Mouse (Mus musculus): Measurements from ENCODE around the gene Epb41l2. TPM values are rescaled to one million over a fixed set of nuclear protein-coding genes. Genes with fewer than 3 reads are reported as not detected.

The Epb41l2 gene
- total RNA-seq, 2 experiments from 2014 or later: 19.1 to 28.2 TPM

DNA sequence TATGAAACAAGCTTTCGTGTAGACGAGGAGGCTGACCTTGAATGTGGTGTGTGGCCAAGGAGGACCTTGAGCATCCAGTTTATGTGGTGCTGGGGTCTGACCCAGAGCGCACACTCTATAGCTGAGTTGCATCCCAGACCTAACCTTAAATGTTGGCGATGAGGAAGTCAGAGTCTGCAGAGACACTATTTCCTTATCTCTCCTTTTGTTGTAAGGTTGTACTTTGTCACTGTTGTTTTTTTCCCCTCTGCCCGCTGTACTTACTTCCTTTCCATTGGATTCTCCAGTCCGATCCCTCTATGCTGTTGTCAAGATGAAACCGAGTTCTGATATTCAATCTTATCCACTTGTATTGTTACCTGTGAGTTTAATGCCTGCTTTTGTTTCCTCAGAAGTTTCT, 5.6 kb downstream of the Epb41l2 start:
- ATAC-seq (replicated peaks; ENCODE audit: poor library complexity): no peak

- no peak for ATAC-seq (replicated peaks; ENCODE audit: poor library complexity)
These were observed 6.1 kb downstream of the Epb41l2 start for GRCm38 (mm10) chr10:25365708-25366107.

DNA sequence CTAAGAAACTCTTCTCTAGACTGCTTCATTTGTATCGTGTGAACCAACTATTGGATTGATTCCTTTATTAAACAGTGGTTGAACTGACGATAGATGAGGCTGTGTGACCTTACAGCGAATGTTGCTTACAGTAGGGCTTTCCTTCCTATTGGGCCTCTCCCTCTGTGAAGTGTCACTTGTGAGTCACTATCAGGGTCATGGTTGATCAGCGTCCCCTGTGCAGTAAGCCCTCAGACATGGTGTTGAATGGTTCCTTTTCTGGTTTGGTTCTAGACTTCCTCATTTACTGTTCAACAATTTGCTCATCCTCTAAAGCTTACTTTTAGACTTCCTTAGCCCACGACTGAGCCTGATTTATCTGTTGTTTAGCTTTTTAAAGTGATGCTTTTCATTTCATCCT, 7.1 kb downstream of the Epb41l2 start:
- peak; percentile 97 for ATAC-seq (replicated peaks; ENCODE audit: poor library complexity)

DNA sequence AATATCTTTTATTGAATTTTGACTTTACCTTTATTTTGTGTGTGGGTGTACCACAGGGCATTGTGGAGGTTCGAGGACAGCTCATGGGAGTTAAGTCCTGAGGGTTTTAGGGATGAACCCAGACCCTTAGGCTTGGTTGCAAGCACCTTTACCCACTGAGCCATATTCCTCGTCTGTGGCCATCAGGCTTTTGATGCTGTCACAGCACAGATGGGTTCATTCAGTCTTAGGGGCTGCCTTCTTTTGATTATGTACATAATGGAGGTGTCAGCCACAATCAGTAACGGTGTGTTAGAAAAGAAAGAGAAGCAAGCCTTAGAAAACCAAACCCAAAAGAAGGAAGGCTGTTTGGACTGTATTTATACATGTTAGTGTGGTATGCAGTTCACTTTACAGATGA, 9.3 kb downstream of the Epb41l2 start:
- ATAC-seq (replicated peaks; ENCODE audit: poor library complexity): no peak

DNA sequence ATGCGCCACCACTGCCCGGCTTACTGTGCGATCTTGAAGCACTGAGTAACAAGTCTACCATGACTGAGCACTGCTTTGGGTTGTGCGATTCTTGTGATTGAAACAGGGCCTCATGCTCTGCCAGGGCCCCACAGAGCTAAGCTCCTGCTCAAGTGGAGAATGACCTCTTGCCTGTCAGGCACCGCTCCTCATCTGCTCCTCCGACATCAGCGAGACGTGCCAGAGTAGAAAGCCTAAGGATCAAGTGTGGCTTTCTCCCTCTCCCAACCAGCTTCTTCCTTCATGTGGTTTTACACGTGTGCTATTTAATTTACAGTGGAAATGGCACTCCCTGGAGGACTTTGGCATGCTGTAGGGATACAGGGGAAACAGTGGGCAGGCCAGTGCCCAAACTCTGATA, 10.1 kb downstream of the Epb41l2 start:
- ATAC-seq (replicated peaks; ENCODE audit: poor library complexity): no peak

DNA sequence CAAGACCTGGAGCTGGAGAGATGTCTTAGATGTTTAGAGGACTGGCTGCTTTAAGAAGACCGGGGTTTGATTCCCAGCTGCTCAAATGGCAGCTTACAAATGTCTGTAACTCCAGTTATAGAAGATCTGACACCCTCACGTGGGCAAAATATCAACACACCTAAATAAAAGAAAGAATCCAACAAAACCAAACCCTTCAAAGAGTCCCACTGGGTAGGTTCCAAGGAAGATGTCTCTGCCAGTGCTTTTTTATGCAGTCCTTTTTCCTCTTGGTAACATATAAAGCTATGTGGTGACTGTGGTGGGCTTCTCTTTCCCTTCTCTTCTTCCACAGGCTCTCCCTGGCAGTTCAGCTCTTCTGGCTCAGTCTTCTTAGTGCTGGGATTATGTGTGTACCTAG, 11.7 kb downstream of the Epb41l2 start:
- no peak for ATAC-seq (replicated peaks; ENCODE audit: poor library complexity)

DNA sequence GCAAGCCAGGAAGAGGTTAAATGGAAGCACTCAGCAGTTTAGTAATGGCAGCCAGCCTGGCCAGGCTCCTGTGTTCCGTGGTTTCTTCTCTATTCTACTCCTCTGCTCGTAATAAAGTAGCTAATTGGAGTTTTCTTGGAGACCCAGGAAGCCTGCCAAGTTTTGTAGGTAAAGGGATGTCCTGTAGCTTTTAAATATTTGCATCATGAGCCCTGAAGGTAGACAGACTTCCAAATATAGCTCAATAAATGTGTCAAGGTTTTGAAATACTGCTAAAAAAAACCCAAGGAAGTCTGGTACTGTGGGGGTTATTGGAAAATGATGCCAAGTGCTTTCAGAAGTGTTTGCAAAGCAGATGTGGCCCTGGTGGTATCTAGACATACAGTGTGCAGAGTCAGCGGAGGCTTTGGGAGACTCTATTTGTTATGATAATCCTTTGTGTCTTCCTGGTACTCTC, 12.3 kb downstream of the Epb41l2 start:
- 0 out of 2 replicates have a peak, but pooled peaks have one; percentile 31 for ATAC-seq (replicated peaks; ENCODE audit: poor library complexity)

DNA sequence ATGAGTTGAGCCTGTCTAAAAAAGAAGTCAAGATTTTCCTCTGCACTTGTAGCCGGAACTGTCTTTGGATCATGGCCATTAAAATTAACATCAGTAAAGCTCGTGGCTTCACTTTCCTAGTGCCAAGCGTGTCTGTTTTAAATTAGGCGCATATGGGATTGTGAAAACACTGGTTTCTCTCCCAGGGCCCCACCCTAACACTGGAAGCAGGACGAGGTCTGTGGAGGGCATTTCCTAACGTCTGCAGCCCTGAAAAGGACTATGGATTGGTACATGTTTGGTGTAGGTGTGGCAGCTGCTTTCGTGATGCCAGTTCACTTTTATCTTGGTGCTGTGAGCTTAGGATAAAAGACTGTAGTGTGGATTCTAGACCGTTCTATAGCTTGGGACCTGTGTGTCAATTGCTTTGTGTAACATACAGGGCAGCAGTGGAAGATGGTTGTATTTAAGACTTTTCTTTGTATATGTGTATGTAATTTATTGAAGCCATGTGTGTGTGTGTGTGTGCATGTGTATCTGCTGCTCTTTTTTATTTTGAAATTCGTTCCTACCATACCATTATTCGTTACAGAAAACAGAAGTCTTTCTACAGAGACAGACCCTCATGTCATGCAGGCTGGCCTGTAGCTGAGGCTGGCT, 13.0 kb downstream of the Epb41l2 start:
- ATAC-seq (replicated peaks; ENCODE audit: poor library complexity): peak; percentile 37; the same call in 1 of the 2 replicates

DNA sequence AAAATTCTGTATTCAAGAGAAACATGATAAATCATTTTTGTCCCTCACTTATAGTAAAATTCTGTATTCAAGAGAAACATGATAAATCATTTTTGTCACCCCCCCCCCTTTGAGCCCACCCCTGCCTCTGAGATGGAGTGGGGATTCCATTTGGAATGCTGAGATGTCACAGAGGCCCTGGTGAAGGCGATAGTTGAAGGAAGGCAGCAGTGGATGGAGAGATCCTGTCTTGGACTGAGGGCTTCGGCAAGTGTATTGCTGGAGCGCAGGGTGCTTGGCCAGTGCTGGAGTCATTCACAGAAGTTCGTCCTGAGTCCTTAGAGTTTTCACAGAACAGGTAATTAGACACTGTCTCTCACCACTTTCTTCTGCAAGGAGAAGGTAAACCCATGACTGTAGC, 15.4 kb downstream of the Epb41l2 start:
- no peak for ATAC-seq (replicated peaks; ENCODE audit: poor library complexity)

GRCm38 (mm10) chr10:25380746-25381481, 21.3 kb downstream of the Epb41l2 start:
- peak; percentile 83 for ATAC-seq (replicated peaks; ENCODE audit: poor library complexity)

DNA sequence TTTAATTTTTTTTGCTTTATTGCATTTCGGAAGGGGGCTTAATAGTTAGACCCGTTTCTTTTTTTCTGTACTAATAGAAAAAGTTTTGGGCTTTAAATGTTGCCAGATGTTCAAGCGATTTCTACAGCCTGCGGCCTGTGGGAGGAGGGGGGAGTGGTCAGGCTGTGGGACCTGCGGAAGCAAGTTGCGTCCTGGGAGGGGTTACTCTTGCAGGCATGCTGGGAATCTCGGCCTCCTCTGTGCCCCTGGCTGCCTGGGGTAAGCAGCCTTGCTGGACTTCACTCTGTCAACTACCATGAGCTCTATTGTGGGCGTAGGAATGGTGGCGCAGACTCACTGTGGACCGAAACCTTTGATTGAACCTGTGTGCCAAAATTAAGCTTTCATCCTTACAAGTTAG, 22.4 kb downstream of the Epb41l2 start:
- 0 out of 2 replicates have a peak, but pooled peaks have one; percentile 35 for ATAC-seq (replicated peaks; ENCODE audit: poor library complexity)

DNA sequence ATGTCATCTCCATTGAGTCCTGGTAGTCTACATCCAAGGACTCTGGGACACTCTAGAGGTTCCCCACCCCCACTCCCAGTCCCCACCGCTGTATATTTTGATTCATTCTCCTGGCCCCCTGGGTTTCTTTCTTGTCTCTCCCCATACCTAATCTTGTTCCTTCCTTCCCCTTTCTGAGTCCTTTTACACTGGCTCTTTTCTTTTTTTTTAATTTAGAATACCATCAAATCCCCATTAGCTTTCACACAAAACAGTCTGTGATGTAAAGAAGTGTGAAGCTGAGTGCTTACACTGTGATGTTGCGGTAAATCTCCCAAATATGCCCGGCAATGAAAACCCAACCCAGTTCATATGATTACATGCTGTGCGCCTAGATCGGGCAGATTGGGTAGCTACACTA, 23.6 kb downstream of the Epb41l2 start:
- 0 out of 2 replicates have a peak, but pooled peaks have one; percentile 15 for ATAC-seq (replicated peaks; ENCODE audit: poor library complexity)

- ATAC-seq (replicated peaks; ENCODE audit: poor library complexity): no peak
These were observed 24.8 kb downstream of the Epb41l2 start for GRCm38 (mm10) chr10:25384391-25384790.

- ATAC-seq (replicated peaks; ENCODE audit: poor library complexity): no peak
These were observed 26.4 kb downstream of the Epb41l2 start for GRCm38 (mm10) chr10:25385811-25386580.

DNA sequence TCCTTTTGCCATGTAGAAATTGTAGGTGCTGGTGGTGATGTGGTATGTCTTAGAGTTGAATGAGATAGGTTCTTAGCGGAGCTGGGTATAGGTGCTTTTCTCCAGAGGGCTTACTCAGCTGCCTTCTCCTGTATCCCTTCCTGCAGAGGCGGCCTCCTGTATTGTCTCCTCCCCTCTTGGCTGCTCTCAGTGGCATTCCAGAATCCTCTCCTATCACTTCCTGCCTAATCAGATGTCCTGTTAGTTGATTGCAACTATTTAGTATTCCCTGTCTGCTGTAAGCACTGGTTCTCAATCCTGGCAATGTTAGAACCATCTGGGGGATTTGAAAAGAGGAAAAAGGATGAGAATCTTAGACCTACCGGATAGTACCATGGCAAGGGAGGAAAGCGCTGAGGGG, 27.3 kb downstream of the Epb41l2 start:
- ATAC-seq (replicated peaks; ENCODE audit: poor library complexity): no peak

GRCm38 (mm10) chr10:25387268-25387667, 27.7 kb downstream of the Epb41l2 start:
- ATAC-seq (replicated peaks; ENCODE audit: poor library complexity): no peak

DNA sequence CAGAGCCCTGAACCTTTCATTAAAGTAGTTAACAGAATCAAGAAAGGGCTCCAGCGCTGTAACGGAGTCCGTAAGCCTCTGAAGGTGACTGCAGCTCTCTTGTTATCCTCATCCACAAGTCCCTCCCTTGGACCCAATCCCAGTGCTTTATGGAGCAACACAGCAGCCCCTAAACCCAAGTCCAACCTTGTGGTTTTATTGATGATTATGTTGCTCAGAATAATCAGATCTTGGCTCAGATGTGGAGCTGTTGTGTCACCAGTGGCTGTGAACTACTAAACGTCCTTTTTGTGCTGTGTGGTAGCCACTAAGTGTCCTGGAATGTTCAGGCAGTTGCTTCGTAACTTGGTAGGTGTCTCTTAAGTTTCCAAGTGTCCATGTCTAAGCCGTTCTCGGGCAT, 33.2 kb downstream of the Epb41l2 start:
- ATAC-seq (replicated peaks; ENCODE audit: poor library complexity): no peak

- no peak for ATAC-seq (replicated peaks; ENCODE audit: poor library complexity)
These were observed 34.1 kb downstream of the Epb41l2 start for GRCm38 (mm10) chr10:25393721-25394120.

DNA sequence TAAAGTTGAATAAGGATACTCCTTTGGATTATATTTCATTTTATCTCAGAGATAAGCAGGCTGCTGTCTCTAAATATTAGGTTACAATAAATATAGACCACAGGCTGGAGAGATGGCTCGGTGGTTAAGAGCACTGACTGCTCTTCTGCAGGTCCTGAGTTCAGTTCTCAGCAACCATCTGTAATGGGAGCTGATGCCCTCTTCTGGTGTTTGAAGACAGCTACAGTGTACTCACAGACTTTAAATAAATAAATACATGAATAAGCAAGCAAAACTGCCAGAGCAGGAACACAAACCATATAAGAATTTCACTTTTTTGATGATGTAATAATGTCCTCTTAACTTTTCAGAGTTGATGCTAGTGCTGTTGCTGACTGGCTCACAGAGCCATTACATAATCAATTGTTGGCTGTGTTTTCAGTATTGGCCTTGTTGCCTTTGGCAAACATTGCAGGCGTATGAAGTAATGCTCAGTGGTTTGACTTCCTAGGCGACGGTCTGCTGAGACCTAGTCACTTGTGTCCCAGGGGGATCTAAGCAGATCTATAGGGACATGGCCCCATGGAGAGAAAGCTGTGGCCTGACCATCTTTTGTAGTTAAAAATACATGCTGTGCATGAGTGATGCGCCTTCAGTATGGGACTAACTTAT, 35.8 kb downstream of the Epb41l2 start:
- peak; percentile 52 for ATAC-seq (replicated peaks; ENCODE audit: poor library complexity)

DNA sequence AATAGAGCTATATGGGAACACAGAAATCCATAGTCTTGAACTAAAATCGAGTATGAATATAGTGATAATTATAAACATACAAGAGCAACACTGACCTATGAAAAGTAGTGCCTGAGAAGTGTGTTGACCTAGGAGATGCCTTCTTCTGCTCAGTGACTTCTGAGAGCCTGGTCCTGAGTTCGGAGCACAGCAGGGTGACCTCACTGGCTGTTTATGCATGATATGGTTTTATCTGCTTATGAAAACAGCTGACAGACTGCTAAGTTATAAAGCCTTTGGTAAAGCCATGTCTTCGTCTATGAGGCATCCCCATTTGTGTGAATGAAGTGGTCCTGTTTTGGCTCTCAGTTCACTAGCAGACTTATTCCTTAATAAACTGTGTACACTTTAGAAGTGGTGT, 37.3 kb downstream of the Epb41l2 start:
- no peak for ATAC-seq (replicated peaks; ENCODE audit: poor library complexity)

All from megakaryocyte progenitor cell, adult 5-6 weeks (primary cell).